Mouse (Mus musculus): Measurements from ENCODE around the gene Vmn2r40. TPM values are rescaled to one million over a fixed set of nuclear protein-coding genes. Genes with fewer than 3 reads are reported as not detected.
"Not testable (repeated sequence)": the region's sequence is repeated elsewhere in the genome, so short reads cannot be mapped to it uniquely, and the experiment has no call there.

Vmn2r40 gene
- not detected in 2 replicates for polyA plus RNA-seq (2016; fragmentation: Nextera tagmentation; extraction: Ambion mirVana)

DNA sequence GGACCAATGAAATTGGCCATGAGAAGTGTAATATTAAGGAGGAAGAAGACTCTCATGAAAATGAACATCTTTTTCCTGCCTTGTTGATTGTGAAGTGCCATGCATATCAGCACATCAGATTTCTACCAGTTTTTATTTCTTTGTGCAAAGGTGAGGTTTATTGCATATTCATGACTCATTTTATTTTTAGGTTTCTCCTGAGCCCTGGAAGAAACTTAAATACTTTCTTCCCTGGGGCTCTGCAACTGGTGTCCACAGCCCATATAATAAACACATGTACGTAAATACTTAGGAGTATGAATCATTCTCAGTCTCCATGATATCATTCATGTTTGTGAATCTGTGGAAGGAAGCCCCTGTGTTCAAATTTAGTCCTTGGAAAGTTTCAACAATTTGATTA is at the start of gene Vmn2r40:
TSS of gene Vmn2r40 (minus strand) at position 101 of the 400 bp plus-strand sequence.
- DNase-seq (ENCODE audit: low spot score): not testable (repeated sequence)
- WGBS: no CpG with 5 or more reads among the region's 1 CpGs

More for the DNA sequence above, at the start of gene Vmn2r40:
- not testable (repeated sequence) for H3K27me3 ChIP-seq (replicated peaks; ENCODE audit: low read depth, poor library complexity, severe bottlenecking); H3K36me3 ChIP-seq (replicated peaks); H3K9me3 ChIP-seq; H3K4me1 ChIP-seq; H3K27ac ChIP-seq (replicated peaks); H3K4me3 ChIP-seq

Other genes with a start within 250 kb of the Vmn2r40 start
- gene Vmn2r39, start 99.4 kb upstream of the Vmn2r40 start, polyA plus RNA-seq (2016; fragmentation: Nextera tagmentation; extraction: Ambion mirVana): not detected in 2 replicates
- not detected in 2 replicates for gene Vmn2r38, start 166.4 kb upstream of the Vmn2r40 start, polyA plus RNA-seq (2016; fragmentation: Nextera tagmentation; extraction: Ambion mirVana)

All from embryonic facial prominence, embryonic 10.5 days (tissue).